Mouse (Mus musculus): ENCODE results near the gene Il23a.
"Not testable (repeated sequence)": the region's sequence is repeated elsewhere in the genome, so short reads cannot be mapped to it uniquely, and the experiment has no call there.

The Il23a gene

GRCm38 (mm10) chr10:128298702-128299171 lies at the start of gene Il23a:
TSS of gene Il23a (minus strand) at chr10:128298752.
- no peak for DNase-seq (ENCODE audit: low spot score)

GRCm38 (mm10) chr10:128347541-128347940 lies 49.0 kb upstream of the Il23a start:
- DNase-seq (ENCODE audit: low spot score) = no peak

- DNase-seq (ENCODE audit: low spot score) = peak; percentile 71
These were observed 46.2 kb upstream of the Il23a start for GRCm38 (mm10) chr10:128344568-128345275.

GRCm38 (mm10) chr10:128343436-128343835 lies 44.9 kb upstream of the Il23a start:
- no peak for DNase-seq (ENCODE audit: low spot score)

DNA sequence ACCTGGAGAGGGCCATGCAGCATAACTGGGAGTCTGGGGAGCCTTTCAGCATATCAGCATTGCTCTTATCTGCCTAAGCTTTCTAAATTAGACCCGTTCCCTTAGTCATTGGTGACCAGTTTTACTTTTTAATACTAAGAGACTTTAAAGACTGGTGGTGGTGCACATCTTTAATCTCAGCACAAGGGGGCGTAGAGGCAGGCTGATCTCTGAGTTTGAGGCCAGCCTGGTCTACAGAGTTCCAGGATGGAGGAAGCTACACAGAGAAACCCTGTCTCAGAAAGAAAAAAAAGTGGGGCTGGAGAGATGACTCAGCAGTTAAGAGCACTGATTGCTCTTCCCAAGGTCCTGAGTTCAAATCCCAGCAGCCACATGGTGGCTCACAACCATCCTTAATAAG lies 41.7 kb upstream of the Il23a start:
- no peak for DNase-seq (ENCODE audit: low spot score)

DNA sequence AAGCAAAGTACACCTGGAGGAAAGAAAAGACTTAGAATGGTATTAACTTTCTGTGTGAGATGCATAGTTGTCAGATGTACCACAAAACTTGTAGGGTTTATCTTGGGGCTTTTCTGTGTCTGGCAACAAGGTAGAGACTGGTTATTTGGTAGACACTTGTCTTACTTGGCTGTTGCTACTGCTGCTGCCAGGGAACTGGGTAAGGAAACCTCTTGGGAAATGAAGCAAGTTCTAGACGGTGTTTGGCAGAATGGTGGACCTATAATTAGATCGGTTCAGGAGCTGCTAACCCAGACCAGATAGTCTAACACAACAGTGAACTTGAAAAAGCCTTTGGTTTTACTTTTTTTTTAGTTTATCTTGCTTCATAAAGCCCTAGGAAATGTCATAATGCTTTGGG lies 40.4 kb upstream of the Il23a start:
- no peak for DNase-seq (ENCODE audit: low spot score)

GRCm38 (mm10) chr10:128338415-128338814 lies 39.9 kb upstream of the Il23a start:
- DNase-seq (ENCODE audit: low spot score) = no peak

DNA sequence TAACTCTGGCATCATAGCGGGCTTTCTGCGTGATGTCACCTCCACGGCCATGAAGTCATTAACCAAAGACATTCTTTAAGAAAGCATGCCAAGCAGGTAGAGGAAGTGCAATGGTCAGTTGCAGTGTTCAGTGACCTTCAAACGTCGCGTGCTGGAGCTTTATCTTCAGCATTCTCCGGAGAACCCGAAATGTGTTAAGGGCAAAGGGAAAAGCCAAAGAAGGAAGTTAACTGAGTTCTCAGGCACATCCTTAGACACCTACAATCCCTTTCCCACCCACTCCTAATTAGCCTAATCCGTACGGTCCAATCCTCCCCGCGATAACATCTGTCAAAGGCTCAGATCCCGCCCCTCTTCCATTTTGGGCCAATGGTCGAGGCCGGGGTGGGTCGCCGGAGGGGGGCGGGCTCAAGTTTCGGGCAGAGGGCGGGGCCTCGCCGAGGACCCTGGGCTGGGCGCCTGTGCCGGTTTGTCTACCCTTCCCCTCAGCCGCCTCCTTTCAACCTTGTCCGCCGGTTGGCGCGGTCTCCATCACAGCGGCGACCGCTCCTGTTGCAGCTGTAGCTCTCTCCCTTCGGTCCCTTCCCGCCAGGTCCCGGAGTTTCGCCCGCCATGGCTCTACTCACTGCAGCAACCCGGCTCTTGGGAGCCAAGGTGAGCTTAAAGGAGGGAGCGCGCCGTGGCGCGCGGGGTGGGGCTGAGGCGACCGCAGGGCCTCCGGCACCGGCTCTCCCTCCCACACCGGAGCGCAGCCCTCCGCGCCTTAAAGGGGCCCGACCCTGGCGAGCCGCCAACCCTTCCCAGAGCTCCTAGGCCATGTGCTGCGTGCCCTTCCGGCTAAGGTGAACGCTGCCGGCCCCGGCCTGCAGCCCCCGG lies 39.0 kb upstream of the Il23a start, which contains the start of gene Cs:
TSS of gene Cs (plus strand) at position 429 of the 876 bp plus-strand sequence.
- DNase-seq (ENCODE audit: low spot score) = peak; percentile 87

GRCm38 (mm10) chr10:128336597-128336996 lies 38.0 kb upstream of the Il23a start:
- peak; percentile 8 for DNase-seq (ENCODE audit: low spot score)

DNA sequence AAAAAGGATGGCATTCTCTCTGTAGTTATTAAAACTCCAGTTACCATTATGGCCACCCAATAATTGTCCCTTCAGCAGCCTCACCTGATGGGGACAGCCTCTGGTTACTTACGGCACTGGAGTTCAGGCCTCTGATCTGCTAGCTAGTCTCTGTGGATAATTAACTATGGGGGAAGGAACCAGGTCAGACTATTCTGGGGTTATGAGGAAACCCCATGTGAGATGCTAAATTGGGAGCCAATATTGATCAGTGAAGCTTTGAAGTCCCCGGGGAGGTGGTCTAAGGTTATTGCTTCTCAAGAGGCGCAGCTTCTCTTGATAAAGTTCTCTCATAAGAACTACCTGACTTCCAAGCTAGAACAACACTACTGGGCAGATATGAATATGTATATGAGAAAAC lies 37.6 kb upstream of the Il23a start:
- no peak for DNase-seq (ENCODE audit: low spot score)

DNA sequence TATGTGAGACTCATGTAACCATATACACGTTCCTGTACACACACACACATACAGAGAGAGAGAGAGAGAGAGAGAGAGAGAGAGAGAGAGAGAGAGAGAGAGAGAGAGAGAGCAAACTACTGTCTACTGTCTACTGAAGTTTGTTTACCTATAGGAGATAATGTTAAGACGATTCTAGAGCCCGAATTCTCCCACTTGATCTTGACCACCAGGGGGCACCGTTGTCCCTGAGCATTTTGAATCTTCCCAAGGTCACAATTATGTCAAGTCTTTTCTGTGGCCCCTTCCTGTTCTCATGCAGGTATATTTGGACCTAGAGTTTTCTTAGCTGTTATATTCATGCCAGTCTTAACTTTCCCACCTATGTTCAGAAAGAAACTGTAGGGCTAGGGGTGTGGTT lies 37.0 kb upstream of the Il23a start:
- peak; percentile 81 for DNase-seq (ENCODE audit: low spot score)

DNA sequence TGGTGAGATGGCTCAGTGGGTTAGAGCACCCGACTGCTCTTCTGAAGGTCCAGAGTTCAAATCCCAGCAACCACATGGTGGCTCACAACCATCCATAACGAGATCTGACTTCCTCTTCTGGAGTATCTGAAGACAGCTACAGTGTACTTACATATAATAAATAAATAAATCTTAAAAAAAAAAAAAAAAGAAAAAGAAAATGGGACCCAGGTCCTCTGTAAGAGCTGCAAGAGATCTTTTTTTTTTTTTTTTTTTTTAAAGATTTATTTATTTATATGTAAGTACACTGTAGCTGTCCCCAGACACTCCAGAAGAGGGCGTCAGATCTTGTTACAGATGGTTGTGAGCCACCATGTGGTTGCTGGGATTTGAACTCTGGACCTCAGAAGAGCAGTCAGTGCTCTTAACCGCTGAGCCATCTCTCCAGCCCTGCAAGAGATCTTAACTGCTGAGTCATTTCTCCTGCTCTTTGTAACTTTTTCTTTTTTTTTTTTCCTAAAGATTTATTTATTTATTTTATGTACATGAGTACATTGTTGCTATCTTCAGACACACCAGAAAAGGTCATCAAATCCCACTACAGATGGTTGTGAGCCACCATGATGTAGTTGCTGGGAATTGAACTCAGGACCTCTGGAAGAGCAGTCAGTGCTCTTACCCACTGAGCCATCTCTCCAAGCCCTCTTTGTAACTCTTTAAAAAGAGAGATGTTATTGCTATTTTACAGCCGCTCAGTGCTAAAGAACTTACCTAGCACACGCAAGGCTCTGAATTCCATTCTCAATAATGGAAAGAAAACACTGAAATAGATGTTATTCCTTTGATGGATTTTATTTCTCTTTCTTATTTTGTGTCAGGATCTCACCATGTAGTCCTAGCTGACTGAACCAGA lies 34.1 kb upstream of the Il23a start:
- not testable (repeated sequence) for DNase-seq (ENCODE audit: low spot score)

GRCm38 (mm10) chr10:128327610-128328009 lies 29.1 kb upstream of the Il23a start:
- no peak for DNase-seq (ENCODE audit: low spot score)

GRCm38 (mm10) chr10:128326825-128327224 lies 28.3 kb upstream of the Il23a start:
- DNase-seq (ENCODE audit: low spot score) = no peak

DNA sequence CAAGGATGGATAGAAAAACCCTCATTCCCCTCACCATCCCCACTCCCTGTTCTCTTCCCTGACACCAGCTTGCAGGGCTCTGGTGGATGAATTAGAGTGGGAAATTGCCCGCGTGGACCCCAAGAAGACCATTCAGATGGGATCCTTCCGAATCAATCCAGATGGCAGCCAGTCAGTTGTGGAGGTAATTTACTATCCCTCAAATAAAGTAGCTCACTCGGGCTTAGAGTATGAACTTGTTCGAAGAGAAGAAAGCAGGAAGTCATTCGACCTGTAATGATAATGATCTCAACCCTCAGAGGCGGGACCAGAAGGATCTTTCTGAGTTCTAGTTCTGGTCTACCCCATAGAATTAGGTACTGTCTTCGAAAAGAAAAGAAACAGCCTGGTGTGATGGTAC lies 25.0 kb upstream of the Il23a start:
- DNase-seq (ENCODE audit: low spot score) = no peak

GRCm38 (mm10) chr10:128322141-128323108 lies 23.9 kb upstream of the Il23a start, which contains the start of gene Cnpy2:
TSS of gene Cnpy2 (plus strand) at chr10:128322459.
- DNase-seq (ENCODE audit: low spot score) = peak; percentile 62

GRCm38 (mm10) chr10:128321641-128322040 lies 23.1 kb upstream of the Il23a start:
- DNase-seq (ENCODE audit: low spot score) = no peak

- no peak for DNase-seq (ENCODE audit: low spot score)
These were observed 17.0 kb upstream of the Il23a start for GRCm38 (mm10) chr10:128315578-128315977.

DNA sequence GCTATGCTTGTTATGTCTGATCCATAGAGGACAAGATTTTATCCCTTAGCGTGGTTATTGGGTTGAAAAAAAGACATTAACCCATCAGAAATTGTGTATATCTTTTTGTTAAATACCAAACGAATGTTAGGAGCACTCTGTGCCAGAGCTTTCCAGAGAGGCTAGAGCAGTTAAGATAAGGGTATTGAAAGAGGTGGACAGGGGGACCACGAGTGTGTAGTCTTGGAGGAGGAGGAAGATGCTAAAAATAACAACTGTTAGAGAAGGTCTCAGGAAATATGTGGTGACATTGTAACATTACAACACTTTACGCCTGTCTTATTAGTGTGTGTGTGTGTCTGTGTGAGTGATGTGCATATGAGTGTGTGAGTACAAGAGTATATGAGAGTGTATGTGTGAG lies 12.3 kb upstream of the Il23a start:
- no peak for DNase-seq (ENCODE audit: low spot score)

GRCm38 (mm10) chr10:128310177-128310576 lies 11.6 kb upstream of the Il23a start:
- DNase-seq (ENCODE audit: low spot score) = no peak

- DNase-seq (ENCODE audit: low spot score) = no peak
These were observed 11.1 kb upstream of the Il23a start for GRCm38 (mm10) chr10:128309654-128310053.
